Mouse (Mus musculus): ENCODE data around the gene Smok3b. TPM values are rescaled to one million over a fixed set of nuclear protein-coding genes. Genes with fewer than 3 reads are reported as not detected.
A peak's percentile ranks its signal among the peaks of the same experiment; 100 is the strongest.

Gene Smok3b
- polyA plus RNA-seq, 1 experiment, result not detected

- no peak overlapping the region for H3K4me3 ChIP-seq (ENCODE audit: control insufficient read depth, insufficient read depth, low read length)
- H3K27me3 ChIP-seq (ENCODE audit: control insufficient read depth, insufficient read depth, low read length), result no peaks in the 10 kb centered on the region
- 66% methylated on average over 2 of the region's 2 CpGs for WGBS
- H3K36me3 ChIP-seq (ENCODE audit: control insufficient read depth, insufficient read depth, low read length), result no peaks in the 10 kb centered on the region
- H3K4me1 ChIP-seq (replicated peaks; ENCODE audit: control insufficient read depth, insufficient read depth, low read length), result no peaks in the 10 kb centered on the region
- TF ChIP-seq POLR2A (IDR thresholded peaks at IDR 0.05; ENCODE audit: control insufficient read depth, extremely low read depth, insufficient read depth, low read length, poor library complexity) (no peak), CTCF (IDR thresholded peaks at IDR 0.05; ENCODE audit: borderline replicate concordance, control insufficient read depth, extremely low read depth, insufficient read depth, low read length, poor library complexity) (no peak)
- DNase-seq, result no peak
- no peak overlapping the region for H3K27ac ChIP-seq (ENCODE audit: control insufficient read depth, insufficient read depth, low read length)
Observed at GRCm38 (mm10) chr5:138084507-138084906, 63.3 kb downstream of the Smok3b start.

DNA sequence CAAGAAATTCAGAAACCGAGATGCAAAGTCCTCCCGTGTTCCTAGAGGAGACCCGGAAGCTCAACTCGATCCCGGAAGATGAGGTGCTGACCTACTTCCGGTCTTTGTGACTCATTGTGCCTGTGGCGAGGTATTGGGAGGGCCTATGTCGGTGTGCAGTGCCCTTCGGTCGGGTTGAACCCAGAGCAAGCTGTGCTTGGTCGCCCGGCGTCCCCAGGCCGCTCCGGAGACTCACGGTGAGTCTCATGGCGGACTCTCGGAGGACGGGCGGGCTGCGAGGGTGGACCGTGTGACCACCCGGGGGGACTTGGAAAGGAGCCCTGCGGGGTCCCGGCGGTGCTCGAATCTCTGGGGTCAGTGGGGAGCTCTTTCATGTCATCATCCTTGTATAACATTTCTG, 63.8 kb downstream of the Smok3b start, which contains the start of gene Zkscan1:
Gene Zkscan1, plus strand, starts transcription at position 89 of the 400 bp plus-strand sequence.
- WGBS, result 1% methylated on average over 27 of the region's 27 CpGs
- H3K27me3 ChIP-seq (ENCODE audit: control insufficient read depth, insufficient read depth, low read length), result no peaks in the 10 kb centered on the region
- no peak for TF ChIP-seq CTCF (IDR thresholded peaks at IDR 0.05; ENCODE audit: borderline replicate concordance, control insufficient read depth, extremely low read depth, insufficient read depth, low read length, poor library complexity)
- TF ChIP-seq POLR2A (IDR thresholded peaks at IDR 0.05; ENCODE audit: control insufficient read depth, extremely low read depth, insufficient read depth, low read length, poor library complexity), result peak; percentile 69
- peak within 1 kb of the TSS; percentile 100 for H3K4me3 ChIP-seq (ENCODE audit: control insufficient read depth, insufficient read depth, low read length)
- peak within 1 kb of the TSS; percentile 72 for H3K27ac ChIP-seq (ENCODE audit: control insufficient read depth, insufficient read depth, low read length)
- DNase-seq, result peak; percentile 74
- H3K4me1 ChIP-seq (replicated peaks; ENCODE audit: control insufficient read depth, insufficient read depth, low read length), result no peaks in the 10 kb centered on the region
- no peaks in the 10 kb centered on the region for H3K36me3 ChIP-seq (ENCODE audit: control insufficient read depth, insufficient read depth, low read length)

DNA sequence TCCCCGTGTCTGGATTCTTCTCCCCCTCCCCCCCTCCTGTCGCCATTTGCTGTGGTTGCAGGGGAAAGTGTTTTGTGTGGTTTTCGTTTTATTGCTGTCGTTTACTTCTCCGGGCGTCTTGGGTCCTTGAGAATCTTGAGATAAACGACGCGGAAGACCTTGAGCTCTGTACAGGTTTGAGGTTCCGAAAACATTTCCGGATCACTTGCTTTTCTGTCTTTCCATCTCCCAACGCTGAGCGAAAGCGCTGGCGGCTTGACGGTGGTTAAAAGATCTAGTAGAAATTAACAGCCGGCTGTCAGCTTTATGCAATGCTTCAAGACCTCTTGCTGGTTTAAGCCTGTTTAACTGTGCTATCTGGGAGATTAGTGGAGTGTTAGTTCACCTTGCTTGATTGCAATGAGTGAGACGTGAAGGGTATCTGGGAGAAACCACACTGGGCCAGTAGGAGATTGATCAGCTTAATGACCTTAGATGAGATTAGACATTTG, 64.2 kb downstream of the Smok3b start:
- WGBS, result under 1% methylated on average over 18 of the region's 18 CpGs
- TF ChIP-seq CTCF (IDR thresholded peaks at IDR 0.05; ENCODE audit: borderline replicate concordance, control insufficient read depth, extremely low read depth, insufficient read depth, low read length, poor library complexity) (no peak), POLR2A (IDR thresholded peaks at IDR 0.05; ENCODE audit: control insufficient read depth, extremely low read depth, insufficient read depth, low read length, poor library complexity) (no peak)

DNA sequence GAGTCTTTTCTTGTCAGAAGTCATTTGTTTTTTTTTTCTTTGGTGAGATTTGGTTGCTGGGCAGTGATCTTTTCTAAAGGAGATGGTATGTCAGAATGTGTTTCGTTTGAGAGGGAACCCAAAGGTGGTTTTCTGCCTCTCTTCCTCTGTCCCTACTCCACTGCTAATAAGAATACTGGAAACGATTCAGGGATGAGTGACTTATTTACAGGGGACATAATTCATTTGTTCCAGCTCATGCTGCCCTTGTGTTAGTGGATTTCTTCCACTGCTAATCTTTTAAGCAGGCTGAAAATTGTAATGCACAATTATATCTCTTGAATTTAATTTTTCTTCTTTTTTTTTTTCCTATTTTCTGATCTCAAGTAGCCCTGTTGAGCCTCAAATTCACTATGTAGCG, 65.6 kb downstream of the Smok3b start:
- whole genome bisulfite sequencing, result 82% methylated on average over 3 of the region's 3 CpGs
- no peaks in the 10 kb centered on the region for H3K36me3 ChIP-seq (ENCODE audit: control insufficient read depth, insufficient read depth, low read length)
- no peak for DNase-seq
- H3K27me3 ChIP-seq (ENCODE audit: control insufficient read depth, insufficient read depth, low read length), result no peaks in the 10 kb centered on the region
- H3K27ac ChIP-seq (ENCODE audit: control insufficient read depth, insufficient read depth, low read length), result no peak overlapping the region
- no peaks in the 10 kb centered on the region for H3K4me1 ChIP-seq (replicated peaks; ENCODE audit: control insufficient read depth, insufficient read depth, low read length)
- no peak for TF ChIP-seq CTCF (IDR thresholded peaks at IDR 0.05; ENCODE audit: borderline replicate concordance, control insufficient read depth, extremely low read depth, insufficient read depth, low read length, poor library complexity)
- TF ChIP-seq POLR2A (IDR thresholded peaks at IDR 0.05; ENCODE audit: control insufficient read depth, extremely low read depth, insufficient read depth, low read length, poor library complexity), result no peak
- no peak overlapping the region for H3K4me3 ChIP-seq (ENCODE audit: control insufficient read depth, insufficient read depth, low read length)

More for the DNA sequence above, 64.2 kb downstream of the Smok3b start:
- Histone ChIP-seq H3K27ac (ENCODE audit: control insufficient read depth, insufficient read depth, low read length) (peak overlapping the region; percentile 72), H3K36me3 (ENCODE audit: control insufficient read depth, insufficient read depth, low read length) (no peaks in the 10 kb centered on the region), H3K27me3 (ENCODE audit: control insufficient read depth, insufficient read depth, low read length) (no peaks in the 10 kb centered on the region), H3K4me3 (ENCODE audit: control insufficient read depth, insufficient read depth, low read length) (peak overlapping the region; percentile 100), H3K4me1 (replicated peaks; ENCODE audit: control insufficient read depth, insufficient read depth, low read length) (no peaks in the 10 kb centered on the region)
- DNase-seq, result peak; percentile 23

- no peaks in the 10 kb centered on the region for H3K4me1 ChIP-seq (replicated peaks; ENCODE audit: control insufficient read depth, insufficient read depth, low read length)
- 95% methylated on average over 3 of the region's 3 CpGs for WGBS
- TF ChIP-seq CTCF (IDR thresholded peaks at IDR 0.05; ENCODE audit: borderline replicate concordance, control insufficient read depth, extremely low read depth, insufficient read depth, low read length, poor library complexity), result no peak
- TF ChIP-seq POLR2A (IDR thresholded peaks at IDR 0.05; ENCODE audit: control insufficient read depth, extremely low read depth, insufficient read depth, low read length, poor library complexity), result no peak
- peaks cover 8% of the 10 kb centered on the region for H3K36me3 ChIP-seq (ENCODE audit: control insufficient read depth, insufficient read depth, low read length)
- DNase-seq, result no peak
- no peaks in the 10 kb centered on the region for H3K27me3 ChIP-seq (ENCODE audit: control insufficient read depth, insufficient read depth, low read length)
- no peak overlapping the region for H3K27ac ChIP-seq (ENCODE audit: control insufficient read depth, insufficient read depth, low read length)
- H3K4me3 ChIP-seq (ENCODE audit: control insufficient read depth, insufficient read depth, low read length), result no peak overlapping the region
Observed at GRCm38 (mm10) chr5:138088366-138088765, 67.1 kb downstream of the Smok3b start.

DNA sequence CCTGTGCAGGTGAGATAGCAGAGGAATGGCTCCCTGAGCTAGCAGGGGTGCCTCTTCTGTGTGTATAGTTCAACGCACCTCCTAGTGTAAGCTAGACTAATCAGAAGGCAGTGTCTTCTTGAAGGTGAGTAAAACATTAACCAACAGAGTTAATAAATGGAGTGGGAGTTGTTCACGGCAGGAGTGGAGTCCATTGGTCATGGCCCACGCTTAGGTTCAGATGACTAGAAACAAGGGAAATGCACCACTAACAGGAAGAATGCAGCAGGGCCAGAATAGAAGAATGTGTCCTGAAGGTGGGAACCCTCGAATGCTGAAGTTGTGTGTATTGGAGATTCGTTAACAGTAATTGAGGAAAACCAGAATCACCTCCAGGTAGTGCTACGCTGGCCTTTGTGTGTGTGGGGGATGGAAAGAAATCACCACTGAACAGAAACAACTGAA, 67.9 kb downstream of the Smok3b start:
- peaks cover 15% of the 10 kb centered on the region for H3K36me3 ChIP-seq (ENCODE audit: control insufficient read depth, insufficient read depth, low read length)
- no peak for DNase-seq
- no peaks in the 10 kb centered on the region for H3K4me1 ChIP-seq (replicated peaks; ENCODE audit: control insufficient read depth, insufficient read depth, low read length)
- no peaks in the 10 kb centered on the region for H3K27me3 ChIP-seq (ENCODE audit: control insufficient read depth, insufficient read depth, low read length)
- H3K27ac ChIP-seq (ENCODE audit: control insufficient read depth, insufficient read depth, low read length), result no peak overlapping the region
- 95% methylated on average over 6 of the region's 6 CpGs for WGBS
- no peak overlapping the region for H3K4me3 ChIP-seq (ENCODE audit: control insufficient read depth, insufficient read depth, low read length)
- no peak for TF ChIP-seq POLR2A (IDR thresholded peaks at IDR 0.05; ENCODE audit: control insufficient read depth, extremely low read depth, insufficient read depth, low read length, poor library complexity)
- TF ChIP-seq CTCF (IDR thresholded peaks at IDR 0.05; ENCODE audit: borderline replicate concordance, control insufficient read depth, extremely low read depth, insufficient read depth, low read length, poor library complexity), result no peak

GRCm38 (mm10) chr5:138090271-138090670, 69.0 kb downstream of the Smok3b start:
- Histone ChIP-seq H3K36me3 (ENCODE audit: control insufficient read depth, insufficient read depth, low read length) (peaks cover 26% of the 10 kb centered on the region), H3K27ac (ENCODE audit: control insufficient read depth, insufficient read depth, low read length) (no peak overlapping the region), H3K4me1 (replicated peaks; ENCODE audit: control insufficient read depth, insufficient read depth, low read length) (no peaks in the 10 kb centered on the region), H3K4me3 (ENCODE audit: control insufficient read depth, insufficient read depth, low read length) (no peak overlapping the region), H3K27me3 (ENCODE audit: control insufficient read depth, insufficient read depth, low read length) (no peaks in the 10 kb centered on the region)
- DNase-seq, result peak; percentile 9
- TF ChIP-seq POLR2A (IDR thresholded peaks at IDR 0.05; ENCODE audit: control insufficient read depth, extremely low read depth, insufficient read depth, low read length, poor library complexity) (no peak), CTCF (IDR thresholded peaks at IDR 0.05; ENCODE audit: borderline replicate concordance, control insufficient read depth, extremely low read depth, insufficient read depth, low read length, poor library complexity) (no peak)
- 74% methylated on average over 3 of the region's 3 CpGs for WGBS
